In the genomic region with DNA sequence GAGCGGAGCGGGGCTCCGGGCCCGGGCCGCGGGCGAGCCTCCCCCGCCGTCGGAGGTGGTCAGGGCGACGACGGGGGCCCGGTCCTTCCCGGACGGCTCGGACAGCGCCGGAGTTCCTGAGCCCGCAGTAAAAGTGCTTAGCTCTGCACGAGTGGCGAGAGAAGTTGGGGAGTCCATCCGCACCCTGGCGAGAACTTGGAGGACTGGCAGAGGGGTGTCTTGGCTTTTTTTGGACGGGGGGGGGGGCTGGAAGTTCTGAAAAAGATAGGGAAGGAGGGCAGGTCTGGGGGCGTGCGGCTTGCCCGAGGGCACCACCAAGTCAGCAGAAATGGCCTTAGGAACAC, we compare ENCODE assay signal across 7 mouse cellular contexts. TPM values are rescaled to one million over a fixed set of nuclear protein-coding genes. Genes with fewer than 3 reads are reported as not detected.
DNase-seq lines count a peak whose midpoint lies in the region; ATAC-seq and TF ChIP-seq lines count a peak whose summit lies in the region.

No protein-coding gene starts in this region.

- TF ChIP-seq POLR2A in embryonic fibroblast, embryonic 13.5 days (IDR thresholded peaks at IDR 0.05; ENCODE audit: low read depth, low read length): no peak

- H3K27ac ChIP-seq in lung, embryonic 15.5 days: peak overlapping the region; percentile 92
- H3K27ac ChIP-seq in embryonic fibroblast, embryonic 13.5 days (ENCODE audit: insufficient read depth, low read length): peak overlapping the region; percentile 56; the same call in 1 of the 2 replicates
- peak overlapping the region; percentile 84 for H3K27ac ChIP-seq in limb, embryonic 11.5 days (replicated peaks; ENCODE audit: low read depth, low read length)
- H3K27ac ChIP-seq in neural tube, embryonic 12.5 days: peak overlapping the region; percentile 82

- H3K4me3 ChIP-seq in lung, embryonic 15.5 days: peak overlapping the region; percentile 96
- H3K4me3 ChIP-seq in embryonic fibroblast, embryonic 13.5 days (ENCODE audit: insufficient read depth, low read length): peak overlapping the region; percentile 95
- H3K4me3 ChIP-seq in limb, embryonic 11.5 days (ENCODE audit: low read depth, low read length): peak overlapping the region; percentile 93
- peak overlapping the region; percentile 95 for H3K4me3 ChIP-seq in neural tube, embryonic 12.5 days

- peak overlapping the region; percentile 86 for H3K4me2 ChIP-seq in lung, embryonic 15.5 days
- peak overlapping the region; percentile 80 for H3K4me2 ChIP-seq in limb, embryonic 11.5 days (ENCODE audit: low read depth, severe bottlenecking)
- H3K4me2 ChIP-seq in neural tube, embryonic 12.5 days (replicated peaks): peak overlapping the region; percentile 89

- H3K36me3 ChIP-seq in lung, embryonic 15.5 days: no peaks in the 10 kb centered on the region
- H3K36me3 ChIP-seq in limb, embryonic 11.5 days (ENCODE audit: control insufficient read depth, insufficient read depth, low read length): no peaks in the 10 kb centered on the region
- no peaks in the 10 kb centered on the region for H3K36me3 ChIP-seq in neural tube, embryonic 12.5 days

- DNase-seq in lung, postnatal 10 days: no peak
- DNase-seq in limb, embryonic 11.5 days (ENCODE audit: low spot score): no peak
- DNase-seq in right cerebral cortex, postnatal 36 days (ENCODE audit: low spot score in 2 of 2): no peak
- DNase-seq in gastrocnemius, postnatal 14 days: no peak

- no peaks in the 10 kb centered on the region for H3K9me3 ChIP-seq in lung, embryonic 15.5 days
- no peaks in the 10 kb centered on the region for H3K9me3 ChIP-seq in limb, embryonic 11.5 days (ENCODE audit: control insufficient read depth, low read length)
- H3K9me3 ChIP-seq in neural tube, embryonic 12.5 days: no peaks in the 10 kb centered on the region

- H3K9ac ChIP-seq in lung, embryonic 15.5 days: peak overlapping the region; percentile 94
- H3K9ac ChIP-seq in limb, embryonic 11.5 days (ENCODE audit: low read length): peak overlapping the region; percentile 98
- peak overlapping the region; percentile 95 for H3K9ac ChIP-seq in neural tube, embryonic 12.5 days

- intact Hi-C loops in gastrocnemius, postnatal 14 days (cut with DNase I; ENCODE audit: low total_unique reads): loop anchor here (10.0 kb wide), 1 partner anchor 204 kb away; no protein-coding TSS in a partner anchor

- WGBS in lung, embryonic 15.5 days: 0% methylated on average over 28 of the region's 28 CpGs
- under 1% methylated on average over 27 of the region's 28 CpGs for WGBS in limb, embryonic 11.5 days
- WGBS in neural tube, embryonic 12.5 days: under 1% methylated on average over 26 of the region's 28 CpGs

- peaks cover 22% of the 10 kb centered on the region for H3K4me1 ChIP-seq in lung, embryonic 15.5 days
- H3K4me1 ChIP-seq in embryonic fibroblast, embryonic 13.5 days (ENCODE audit: control insufficient read depth, insufficient read depth, low read length): peaks cover 5% of the 10 kb centered on the region
- H3K4me1 ChIP-seq in limb, embryonic 11.5 days (ENCODE audit: control insufficient read depth, insufficient read depth, low read length): peaks cover 7% of the 10 kb centered on the region; the same call in 1 of the 2 replicates
- peaks cover 22% of the 10 kb centered on the region for H3K4me1 ChIP-seq in neural tube, embryonic 12.5 days

- ATAC-seq in lung, embryonic 15.5 days (ENCODE audit: borderline replicate concordance, extremely low read depth, low FRiP score, low TSS enrichment): no peak
- peak; percentile 41; the same call in 1 of the 2 replicates for ATAC-seq in limb, embryonic 11.5 days (ENCODE audit: insufficient number of reproducible peaks, low FRiP score, low TSS enrichment, low read depth)
- ATAC-seq in neural tube, embryonic 12.5 days (ENCODE audit: low FRiP score, low read depth): peak; percentile 55

- TF ChIP-seq CTCF in embryonic fibroblast, embryonic 13.5 days (IDR thresholded peaks at IDR 0.05; ENCODE audit: borderline replicate concordance, insufficient read depth, low read length): no peak

- no peaks in the 10 kb centered on the region for H3K27me3 ChIP-seq in lung, embryonic 15.5 days
- no peaks in the 10 kb centered on the region for H3K27me3 ChIP-seq in limb, embryonic 11.5 days (ENCODE audit: control insufficient read depth, insufficient read depth, low read length)
- no peaks in the 10 kb centered on the region for H3K27me3 ChIP-seq in neural tube, embryonic 12.5 days (replicated peaks)

RNA-seq across cellular contexts. Expression of a gene that starts 0.6 kb away (rescaled TPM):
- 210 and 213 TPM in 2 replicates for polyA plus RNA-seq in lung, embryonic 15.5 days (2015; fragmentation: Nextera tagmentation; extraction: Ambion mirVana)
- polyA plus RNA-seq in embryonic fibroblast, embryonic 13.5 days (2011; ENCODE audit: insufficient read length, low read depth, missing spikeins): 156 and 161 TPM in 2 replicates
- polyA plus RNA-seq in limb, embryonic 11.5 days (2014; fragmentation: Nextera tagmentation; extraction: Ambion mirVana): 207 and 213 TPM in 2 replicates
- 169 and 185 TPM in 2 replicates for polyA plus RNA-seq in neural tube, embryonic 12.5 days (2016; fragmentation: Nextera tagmentation; extraction: Ambion mirVana)
- 100 to 1,000 TPM; 109 to 112 TPM for total RNA-seq in gastrocnemius, postnatal 14 days (2021)
